In the genomic region with DNA sequence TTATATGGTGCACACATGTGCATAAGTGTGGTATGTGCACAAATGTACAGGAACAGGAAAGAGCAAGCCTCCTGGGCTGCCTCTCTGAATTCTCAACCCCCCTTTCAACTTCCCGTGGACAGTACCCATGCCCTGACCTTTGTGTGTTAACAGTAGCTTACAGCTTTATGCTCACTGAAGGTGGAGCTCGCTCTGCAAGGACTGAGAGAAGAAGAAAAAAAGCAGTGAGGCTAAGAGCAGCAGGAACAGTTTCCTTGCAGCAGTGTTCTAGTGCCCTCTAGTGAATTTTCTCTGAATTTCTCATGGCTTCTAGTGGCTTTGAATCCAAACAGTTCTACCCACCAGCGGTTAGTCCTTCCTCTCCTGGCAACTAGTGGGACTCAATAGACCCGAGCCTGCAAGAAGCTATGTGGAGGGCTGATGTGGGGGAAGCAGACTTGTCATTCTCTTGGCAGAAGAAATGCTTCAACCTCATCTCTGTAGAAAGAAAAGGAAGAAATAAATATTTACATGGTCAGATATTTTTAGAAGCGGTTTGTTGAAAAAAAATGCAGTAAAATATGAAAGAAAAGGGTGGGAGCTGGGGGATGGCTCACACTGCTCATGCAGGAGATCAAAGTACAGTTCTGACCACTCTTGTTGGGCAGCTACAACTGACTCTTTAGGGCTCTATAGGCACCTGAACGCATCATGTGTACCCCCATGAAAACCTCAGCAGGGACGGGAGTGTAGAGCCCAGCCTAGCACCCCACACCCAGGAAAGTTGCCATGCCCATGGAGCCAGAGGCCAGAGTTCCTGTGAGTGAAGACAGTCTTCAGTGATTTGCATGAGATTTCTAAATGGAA, we compare ENCODE assay signal across 8 mouse cellular contexts. TPM values are rescaled to one million over a fixed set of nuclear protein-coding genes. Genes with fewer than 3 reads are reported as not detected.
DNase-seq lines count a peak whose midpoint lies in the region; ATAC-seq lines count a peak whose summit lies in the region.

No protein-coding gene starts in this region.

- no peaks in the 10 kb centered on the region for H3K27me3 ChIP-seq in midbrain, embryonic 14.5 days (ENCODE audit: control insufficient read depth, insufficient read depth, low read length)

- H3K4me1 ChIP-seq in midbrain, embryonic 14.5 days (ENCODE audit: control insufficient read depth, insufficient read depth, low read length), result no peaks in the 10 kb centered on the region

- peak; percentile 33 for DNase-seq in adrenal gland, postnatal 10 days
- no peak for DNase-seq in adrenal gland, adult 18-20 months (ENCODE audit: low spot score in 2 of 2)
- peak; percentile 7 for DNase-seq in thymus, postnatal 25 days
- DNase-seq in thymus, adult 18-20 months, result no peak
- peak; percentile 86 for DNase-seq in forelimb bud, embryonic 11.5 days (ENCODE audit: low read depth, low spot score)
- peak; percentile 74 for DNase-seq in kidney, postnatal 14 days
- DNase-seq in midbrain, embryonic 14.5 days, result peak; percentile 93
- no peak for DNase-seq in ovary, postnatal 10 days (ENCODE audit: low spot score)

- no peak overlapping the region for H3K4me2 ChIP-seq in midbrain, embryonic 14.5 days (ENCODE audit: low read length)

- no peak overlapping the region for H3K27ac ChIP-seq in midbrain, embryonic 14.5 days (replicated peaks; ENCODE audit: low read depth, low read length)

- no peaks in the 10 kb centered on the region for H3K36me3 ChIP-seq in midbrain, embryonic 14.5 days (ENCODE audit: control insufficient read depth, insufficient read depth, low read length)

- no peaks in the 10 kb centered on the region for H3K9me3 ChIP-seq in midbrain, embryonic 14.5 days (ENCODE audit: control insufficient read depth, low read length)

- H3K4me3 ChIP-seq in midbrain, embryonic 14.5 days (replicated peaks; ENCODE audit: low read depth, low read length), result no peak overlapping the region

- 39% methylated on average over 7 of the region's 7 CpGs for WGBS in midbrain, embryonic 14.5 days

- ATAC-seq in midbrain, embryonic 14.5 days (ENCODE audit: low FRiP score, low TSS enrichment), result peak; percentile 62

- H3K9ac ChIP-seq in midbrain, embryonic 14.5 days (replicated peaks; ENCODE audit: low read length), result no peak overlapping the region

RNA-seq across cellular contexts. Expression of a gene that starts 11.8 kb away (rescaled TPM):
- total RNA-seq in adrenal gland, postnatal 10 days (2021), result 1 to 10 TPM; 3.9 to 4.6 TPM
- total RNA-seq in adrenal gland, adult 18-20 months (2021), result under 1 TPM; 0.83 to 0.99 TPM
- 12.3 and 14.0 TPM in 2 replicates for polyA plus RNA-seq in midbrain, embryonic 14.5 days (2014; fragmentation: Nextera tagmentation; extraction: Ambion mirVana)

RNA-seq across cellular contexts. Expression of a gene that starts 38.9 kb away (rescaled TPM):
- total RNA-seq in adrenal gland, postnatal 10 days (2021), result not detected
- under 1 TPM in 1 of 2 experiments, not detected in 1; 0.30 TPM for total RNA-seq in adrenal gland, adult 18-20 months (2021)
- polyA plus RNA-seq in midbrain, embryonic 14.5 days (2014; fragmentation: Nextera tagmentation; extraction: Ambion mirVana), result not detected in 2 replicates

Comparison
In these comparisons a context has a peak if more than half of its experiments do, and no peak if none do; other contexts are left out.
1. DNase-seq: peak in adrenal gland, postnatal 10 days (single experiment), thymus, postnatal 25 days (single experiment), forelimb bud, embryonic 11.5 days (single experiment), kidney, postnatal 14 days (single experiment) and midbrain, embryonic 14.5 days (single experiment); none in adrenal gland, adult 18-20 months (0 of 2), thymus, adult 18-20 months (0 of 2) and ovary, postnatal 10 days (single experiment).